Mouse (Mus musculus) heart, postnatal 0 days (tissue): ENCODE results near the gene Ccdc92b.

ENCODE experiments used
- CTCF ChIP-seq: IDR thresholded peaks from 2 replicates; pipeline ENCODE4 v1.5.1; 2016; ENCODE audit warnings: antibody characterized with exemption, control low read depth, low read depth
- EP300 ChIP-seq: IDR thresholded peaks from 2 replicates; pipeline ENCODE4 v1.6.1; 2016; ENCODE audit warnings: antibody characterized with exemption, low read depth

DNA sequence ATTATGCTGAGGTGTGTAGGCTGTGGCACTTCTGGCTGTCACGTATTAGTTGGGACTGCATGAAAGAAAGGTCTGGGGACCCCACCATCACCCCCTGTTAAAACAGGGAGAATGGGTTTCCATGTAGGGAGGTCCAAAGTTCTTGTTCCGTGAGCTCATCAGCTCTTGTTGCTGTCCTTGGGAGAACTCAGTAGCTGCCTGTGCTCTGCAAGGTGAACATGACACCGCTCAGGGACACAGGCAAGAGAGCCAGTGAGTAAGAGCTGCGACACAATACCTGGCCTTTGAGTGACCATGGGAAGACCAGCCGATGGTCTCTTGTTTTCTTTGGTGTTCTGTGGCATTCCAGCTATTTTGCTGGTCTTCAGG, 46.9 kb downstream of the Ccdc92b start:
- TF ChIP-seq EP300 (no peak), CTCF (no peak)
